Mouse (Mus musculus): Measurements from ENCODE around the gene Cnrip1. TPM values are rescaled to one million over a fixed set of nuclear protein-coding genes. Genes with fewer than 3 reads are reported as not detected.

Cnrip1 gene
- total RNA-seq, 2 experiments from 2014 or later: 191 to 194 TPM

DNA sequence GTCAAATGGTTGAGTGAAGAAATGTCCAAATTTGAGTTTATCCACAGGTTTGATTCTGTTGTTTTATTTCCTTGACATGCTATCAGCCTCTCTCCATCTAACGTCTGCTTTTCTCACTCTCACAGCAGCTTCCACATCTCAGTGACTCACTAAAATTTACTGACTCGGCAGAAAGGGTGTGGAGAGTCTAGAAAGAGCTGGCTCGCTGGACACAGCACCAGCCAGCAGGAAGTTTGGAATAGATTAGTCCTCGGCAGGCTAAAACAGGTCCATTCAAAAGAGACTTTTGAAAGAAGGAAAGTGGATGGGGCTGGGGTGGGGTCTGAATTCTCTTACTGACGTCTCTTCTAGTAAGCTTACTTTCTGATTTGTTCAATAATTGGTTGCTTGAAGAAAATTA, 34.7 kb downstream of the Cnrip1 start:
- DNase-seq: no peak

DNA sequence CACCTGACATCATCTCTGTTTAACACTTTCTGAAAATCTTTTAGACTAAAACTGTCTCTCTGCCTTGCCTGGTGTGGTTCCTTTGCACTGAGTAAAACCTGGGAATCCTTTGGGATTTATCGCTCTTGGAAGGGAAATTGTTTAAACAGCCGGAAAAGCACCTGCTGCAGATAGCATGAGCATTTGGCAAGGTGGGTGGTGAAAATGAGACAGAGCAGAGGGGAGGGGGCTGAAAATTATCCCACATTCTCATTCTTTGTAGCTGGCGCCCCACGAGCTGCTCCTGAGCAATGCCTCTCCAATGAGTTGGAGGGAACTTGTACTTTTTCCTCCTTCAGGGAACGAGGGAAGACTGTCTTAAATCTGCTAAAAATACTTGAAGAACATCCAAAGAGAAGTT, 55.5 kb downstream of the Cnrip1 start:
- intact Hi-C loops (cut with DNase I): no loop called here
- DNase-seq: no peak

More for the DNA sequence above, 34.7 kb downstream of the Cnrip1 start:
- intact Hi-C loops (cut with DNase I): loop anchor here (10.0 kb wide), 1 partner anchor 119 kb away; no protein-coding TSS in a partner anchor

- intact Hi-C loops (cut with DNase I): no loop called here
- DNase-seq: no peak
These were observed 56.0 kb downstream of the Cnrip1 start for GRCm38 (mm10) chr11:17107359-17107758.

DNA sequence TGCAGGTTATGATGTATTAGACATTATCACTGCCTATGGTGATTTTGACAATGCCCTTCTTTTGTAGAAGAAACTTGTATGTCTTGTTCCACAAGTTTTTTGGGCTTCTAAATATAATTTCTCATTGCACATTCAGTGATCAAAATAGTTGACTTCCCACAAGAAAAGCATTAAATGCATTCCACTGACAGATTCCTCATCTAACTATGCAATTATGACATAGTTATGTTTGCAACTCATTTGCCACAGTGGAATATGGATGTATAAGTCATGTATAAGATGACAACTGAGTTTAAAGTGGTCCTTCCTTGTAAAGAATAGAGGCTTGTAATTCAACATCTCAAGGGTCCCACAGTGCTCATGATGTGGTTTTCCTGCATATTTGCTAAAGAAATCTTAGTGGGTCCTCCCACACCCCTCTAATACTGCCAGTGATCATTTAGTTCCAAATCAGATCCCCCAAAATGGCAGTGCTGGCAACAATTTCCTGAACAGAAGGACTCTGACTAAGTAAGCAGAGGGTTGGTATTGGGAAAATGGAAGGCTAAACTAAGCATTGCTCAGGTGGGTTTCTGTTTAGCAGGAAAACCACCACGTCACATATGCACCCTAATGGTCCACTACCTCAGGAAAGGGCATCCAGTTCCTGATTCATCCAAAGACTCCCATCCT, 61.2 kb downstream of the Cnrip1 start:
- no peak for DNase-seq

GRCm38 (mm10) chr11:17126418-17126817, 75.0 kb downstream of the Cnrip1 start:
- intact Hi-C loops (cut with DNase I): no loop called here
- no peak for DNase-seq

More for the DNA sequence above, 61.2 kb downstream of the Cnrip1 start:
- intact Hi-C loops (cut with DNase I): no loop called here

Other genes with a start within 250 kb of the Cnrip1 start
- 1 to 10 TPM; 2.2 to 2.5 TPM for gene Fbxo48, start 100.2 kb upstream of the Cnrip1 start, total RNA-seq (2021)
- 1 to 10 TPM; 4.4 to 4.5 TPM for gene Plek, start 795 bp downstream of the Cnrip1 start, total RNA-seq (2021)
- gene Ppp3r1, start 107.7 kb downstream of the Cnrip1 start, total RNA-seq (2021): 100 to 1,000 TPM; 217 to 218 TPM
- 1 to 10 TPM; 7.1 to 7.7 TPM for gene Wdr92, start 130.5 kb downstream of the Cnrip1 start, total RNA-seq (2021)
- 10 to 100 TPM; 34.5 to 34.6 TPM for gene Pno1, start 160.0 kb downstream of the Cnrip1 start, total RNA-seq (2021)
- gene C1d, start 206.0 kb downstream of the Cnrip1 start, total RNA-seq (2021): 10 to 100 TPM; 76.2 to 77.6 TPM

All from left cerebral cortex, postnatal 4 days (tissue).